Mouse (Mus musculus): ENCODE measurements at regions not wholly inside any gene's neighbourhood (a gene's known extent, or its start where the extent isn't known, plus 50 kb on each side); places are given as distances from the start of the nearest gene placed in this dataset.

DNA sequence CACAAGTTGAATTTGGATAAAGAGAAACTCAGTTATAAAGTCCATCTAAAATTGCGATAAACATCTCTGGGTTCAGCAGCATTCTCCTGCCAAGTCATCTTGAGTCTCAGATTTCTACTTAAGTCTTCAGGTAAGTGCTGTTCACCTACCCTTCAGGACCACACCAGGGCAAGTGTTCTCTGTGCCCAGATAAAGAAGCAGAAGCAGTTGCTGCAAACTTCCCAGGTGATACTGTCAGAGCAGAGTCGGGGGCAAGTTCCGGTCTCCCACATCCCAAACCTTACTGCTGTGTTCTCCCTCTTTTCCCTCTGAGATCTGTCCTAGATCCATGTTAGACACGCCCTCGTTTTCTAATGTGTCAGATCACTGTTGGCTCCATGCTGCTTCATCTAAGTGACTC, 94.7 kb upstream of the Dynlrb2 start:
- Histone ChIP-seq H3K9ac (replicated peaks) (no peak overlapping the region), H3K36me3 (replicated peaks; ENCODE audit: control insufficient read depth, insufficient read depth, low read depth) (no peaks in the 10 kb centered on the region), H3K9me3 (ENCODE audit: control insufficient read depth, low read length) (no peaks in the 10 kb centered on the region), H3K27ac (no peak overlapping the region), H3K4me2 (ENCODE audit: low read depth) (no peak overlapping the region), H3K27me3 (ENCODE audit: control insufficient read depth, insufficient read depth, low read length) (no peaks in the 10 kb centered on the region), H3K4me1 (replicated peaks; ENCODE audit: control insufficient read depth in 2 of 2, insufficient read depth in 2 of 2, low read length in 1 of 2) (no peaks in the 10 kb centered on the region), H3K4me3 (ENCODE audit: insufficient read depth in 1 of 2, low read depth in 2 of 2, low read length in 2 of 2) (no peak overlapping the region)
- TF ChIP-seq EP300 (IDR thresholded peaks at IDR 0.05; ENCODE audit: low read depth) (no peak), CTCF (IDR thresholded peaks at IDR 0.05; ENCODE audit: low read depth) (no peak)
- 32% methylated on average over 5 of the region's 5 CpGs for WGBS (ENCODE audit: insufficient replicate concordance)
- ATAC-seq (ENCODE audit: insufficient read depth) (no peak), DNase-seq (ENCODE audit: low read depth in 3 of 3, low spot score in 3 of 3) (no peak)

DNA sequence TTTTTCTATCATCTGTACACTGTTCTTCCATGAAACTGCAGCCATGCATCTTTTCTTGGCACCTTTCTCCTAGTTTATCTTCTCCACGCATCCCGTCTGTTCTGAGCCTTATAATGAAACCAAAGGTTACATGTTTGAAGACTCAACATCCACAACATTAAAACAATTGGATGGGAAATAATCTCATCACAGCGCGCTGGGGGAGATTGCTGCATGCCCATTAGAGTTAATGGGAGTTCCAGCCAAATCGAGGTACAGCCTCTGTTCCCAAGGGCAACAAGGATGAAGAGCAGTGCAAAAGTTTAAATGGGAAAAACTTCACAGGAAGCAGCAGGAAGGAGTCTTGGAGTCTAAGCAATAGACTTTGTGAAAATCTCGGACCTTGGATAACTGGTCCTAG, 95.8 kb upstream of the Dynlrb2 start:
- no peak overlapping the region for H3K4me3 ChIP-seq (ENCODE audit: insufficient read depth in 1 of 2, low read depth in 2 of 2, low read length in 2 of 2)
- no peak for ATAC-seq (ENCODE audit: insufficient read depth)
- no peak overlapping the region for H3K4me2 ChIP-seq (ENCODE audit: low read depth)
- H3K27me3 ChIP-seq (ENCODE audit: control insufficient read depth, insufficient read depth, low read length) = no peaks in the 10 kb centered on the region
- TF ChIP-seq CTCF (IDR thresholded peaks at IDR 0.05; ENCODE audit: low read depth) (no peak), EP300 (IDR thresholded peaks at IDR 0.05; ENCODE audit: low read depth) (no peak)
- no peaks in the 10 kb centered on the region for H3K4me1 ChIP-seq (replicated peaks; ENCODE audit: control insufficient read depth in 2 of 2, insufficient read depth in 2 of 2, low read length in 1 of 2)
- WGBS (ENCODE audit: insufficient replicate concordance) = 64% methylated on average over 6 of the region's 6 CpGs
- no peaks in the 10 kb centered on the region for H3K36me3 ChIP-seq (replicated peaks; ENCODE audit: control insufficient read depth, insufficient read depth, low read depth)
- no peak overlapping the region for H3K27ac ChIP-seq
- no peaks in the 10 kb centered on the region for H3K9me3 ChIP-seq (ENCODE audit: control insufficient read depth, low read length)
- H3K9ac ChIP-seq (replicated peaks) = no peak overlapping the region
- DNase-seq (ENCODE audit: low read depth in 3 of 3, low spot score in 3 of 3) = no peak

- no peak overlapping the region for H3K27ac ChIP-seq
- no peak overlapping the region for H3K4me2 ChIP-seq (ENCODE audit: low read depth)
- ATAC-seq (ENCODE audit: insufficient read depth) (no peak), DNase-seq (ENCODE audit: low read depth in 3 of 3, low spot score in 3 of 3) (no peak)
- H3K4me3 ChIP-seq (ENCODE audit: insufficient read depth in 1 of 2, low read depth in 2 of 2, low read length in 2 of 2) = no peak overlapping the region
- H3K4me1 ChIP-seq (replicated peaks; ENCODE audit: control insufficient read depth in 2 of 2, insufficient read depth in 2 of 2, low read length in 1 of 2) = no peaks in the 10 kb centered on the region
- TF ChIP-seq CTCF (IDR thresholded peaks at IDR 0.05; ENCODE audit: low read depth) = no peak
- no peak for TF ChIP-seq EP300 (IDR thresholded peaks at IDR 0.05; ENCODE audit: low read depth)
- H3K27me3 ChIP-seq (ENCODE audit: control insufficient read depth, insufficient read depth, low read length) = no peaks in the 10 kb centered on the region
- H3K36me3 ChIP-seq (replicated peaks; ENCODE audit: control insufficient read depth, insufficient read depth, low read depth) = no peaks in the 10 kb centered on the region
- no peak overlapping the region for H3K9ac ChIP-seq (replicated peaks)
- no peaks in the 10 kb centered on the region for H3K9me3 ChIP-seq (ENCODE audit: control insufficient read depth, low read length)
These were observed 100.2 kb upstream of the Dynlrb2 start for GRCm38 (mm10) chr8:116404571-116404970.

GRCm38 (mm10) chr8:116403366-116403765, 101.4 kb upstream of the Dynlrb2 start:
- Histone ChIP-seq H3K4me3 (ENCODE audit: insufficient read depth in 1 of 2, low read depth in 2 of 2, low read length in 2 of 2) (no peak overlapping the region), H3K9ac (replicated peaks) (no peak overlapping the region), H3K9me3 (ENCODE audit: control insufficient read depth, low read length) (no peaks in the 10 kb centered on the region), H3K4me2 (ENCODE audit: low read depth) (no peak overlapping the region), H3K27me3 (ENCODE audit: control insufficient read depth, insufficient read depth, low read length) (no peaks in the 10 kb centered on the region), H3K4me1 (replicated peaks; ENCODE audit: control insufficient read depth in 2 of 2, insufficient read depth in 2 of 2, low read length in 1 of 2) (no peaks in the 10 kb centered on the region), H3K36me3 (replicated peaks; ENCODE audit: control insufficient read depth, insufficient read depth, low read depth) (no peaks in the 10 kb centered on the region), H3K27ac (no peak overlapping the region)
- 66% methylated on average over 5 of the region's 5 CpGs for WGBS (ENCODE audit: insufficient replicate concordance)
- DNase-seq (ENCODE audit: low read depth in 3 of 3, low spot score in 3 of 3) (no peak), ATAC-seq (ENCODE audit: insufficient read depth) (no peak)
- TF ChIP-seq EP300 (IDR thresholded peaks at IDR 0.05; ENCODE audit: low read depth) (no peak), CTCF (IDR thresholded peaks at IDR 0.05; ENCODE audit: low read depth) (no peak)

DNA sequence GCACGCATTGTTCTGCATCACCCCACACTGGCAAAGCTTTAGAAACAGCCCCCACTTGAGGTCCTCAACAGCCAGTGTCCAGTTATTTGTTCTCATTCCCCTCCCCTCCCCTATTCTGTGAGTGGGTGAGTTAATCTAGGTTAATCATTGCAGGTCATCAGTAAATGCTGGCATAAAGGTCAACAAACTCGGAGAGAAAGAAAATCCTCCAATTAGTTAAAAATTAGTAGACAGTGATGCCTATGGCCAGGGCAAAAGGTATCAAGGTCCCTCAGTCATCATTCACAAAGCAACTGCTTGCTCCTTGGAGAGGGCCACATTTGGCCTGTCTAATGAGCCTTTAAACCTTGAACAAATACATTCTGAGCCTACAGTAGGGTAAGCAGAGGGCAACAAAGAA, 105.3 kb upstream of the Dynlrb2 start:
- Histone ChIP-seq H3K27ac (no peak overlapping the region), H3K4me1 (replicated peaks; ENCODE audit: control insufficient read depth in 2 of 2, insufficient read depth in 2 of 2, low read length in 1 of 2) (no peaks in the 10 kb centered on the region), H3K4me2 (ENCODE audit: low read depth) (no peak overlapping the region), H3K36me3 (replicated peaks; ENCODE audit: control insufficient read depth, insufficient read depth, low read depth) (no peaks in the 10 kb centered on the region), H3K4me3 (ENCODE audit: insufficient read depth in 1 of 2, low read depth in 2 of 2, low read length in 2 of 2) (no peak overlapping the region), H3K27me3 (ENCODE audit: control insufficient read depth, insufficient read depth, low read length) (no peaks in the 10 kb centered on the region), H3K9me3 (ENCODE audit: control insufficient read depth, low read length) (no peaks in the 10 kb centered on the region), H3K9ac (replicated peaks) (no peak overlapping the region)
- WGBS (ENCODE audit: insufficient replicate concordance) = 67% methylated on average over 2 of the region's 2 CpGs
- DNase-seq (ENCODE audit: low read depth in 3 of 3, low spot score in 3 of 3) (no peak), ATAC-seq (ENCODE audit: insufficient read depth) (no peak)
- TF ChIP-seq EP300 (IDR thresholded peaks at IDR 0.05; ENCODE audit: low read depth) (no peak), CTCF (IDR thresholded peaks at IDR 0.05; ENCODE audit: low read depth) (no peak)

Measured in liver, embryonic 14.5 days (tissue).